Mouse (Mus musculus) kidney, postnatal 0 days (tissue): ENCODE measurements at regions not wholly inside any gene's neighbourhood (a gene's known extent, or its start where the extent isn't known, plus 50 kb on each side); places are given as distances from the start of the nearest gene placed in this dataset.
A peak's percentile ranks its signal among the peaks of the same experiment; 100 is the strongest.

Source experiments
- ATAC-seq: fragments of 200-750 bp; cut with Nextera tagmentation; replicated peaks from 2 replicates; pipeline ENCODE4 v1.8.0; 2017; ENCODE audit warnings: low read depth, moderate number of reproducible peaks, moderate TSS enrichment, moderate library complexity; ENCODE audit not compliant: low FRiP score
- DNase-seq: peaks from one replicate; pipeline ENCODE4 v3.0.0-alpha.2; 2016; ENCODE audit warnings: low spot score
- H3K27ac ChIP-seq: fragments of 300-500 bp; sonication (generic); 2 replicates; pipeline ENCODE4 v1.5.1; 2014; ENCODE audit warnings: mild to moderate bottlenecking
- H3K27me3 ChIP-seq: fragments of 300-500 bp; sonication (generic); 2 replicates; pipeline ENCODE4 v1.6.1; 2014; ENCODE audit warnings: low read length, mixed read lengths; ENCODE audit not compliant: insufficient read depth
- H3K36me3 ChIP-seq: fragments of 300-500 bp; sonication (generic); 2 replicates; pipeline ENCODE4 v1.6.1; 2014; ENCODE audit warnings: low read length, mixed read lengths; ENCODE audit not compliant: insufficient read depth
- H3K4me1 ChIP-seq: fragments of 300-500 bp; sonication (generic); replicated peaks from 2 replicates; pipeline ENCODE4 v1.6.1; 2014; ENCODE audit warnings: antibody characterized with exemption, low read length, mixed read lengths; ENCODE audit not compliant: insufficient read depth
- H3K4me2 ChIP-seq: fragments of 300-500 bp; sonication (generic); 2 replicates; pipeline ENCODE4 v1.6.1; 2014; ENCODE audit warnings: mild to moderate bottlenecking, low read length, moderate library complexity, mixed read lengths
- H3K4me3 ChIP-seq: fragments of 300-500 bp; sonication (generic); replicated peaks from 2 replicates; pipeline ENCODE4 v1.5.1; 2014; ENCODE audit warnings: low read depth, low read length
- H3K9ac ChIP-seq: fragments of 300-500 bp; sonication (generic); 2 replicates; pipeline ENCODE4 v1.6.1; 2014; ENCODE audit warnings: low read depth, low read length
- H3K9me3 ChIP-seq: fragments of 300-500 bp; sonication (generic); replicated peaks from 2 replicates; pipeline ENCODE4 v1.6.1; 2016; ENCODE audit warnings: low read length, inconsistent platforms, mixed read lengths
- CTCF ChIP-seq: IDR thresholded peaks from 2 replicates; pipeline ENCODE4 v1.5.1; 2016; ENCODE audit warnings: antibody characterized with exemption, low read depth, mild to moderate bottlenecking, moderate library complexity
- WGBS: fragments of 180-500 bp; shearing (Covaris S2); extraction: QIAGEN DNeasy Blood & Tissue Kit; methylation state at CpG from one replicate; pipeline ENCODE4 v1.1.7; 2014; 5-methylcytosine and 5-hydroxymethylcytosine counted together

GRCm38 (mm10) chr13:58480388-58480927, 77.3 kb upstream of the Hnrnpk start:
- Histone ChIP-seq H3K4me3 (no peak overlapping the region), H3K4me2 (no peak overlapping the region), H3K9ac (no peak overlapping the region), H3K9me3 (no peaks in the 10 kb centered on the region), H3K36me3 (no peaks in the 10 kb centered on the region), H3K27me3 (no peaks in the 10 kb centered on the region), H3K27ac (no peak overlapping the region), H3K4me1 (no peaks in the 10 kb centered on the region)
- 92% methylated on average over 8 of the region's 8 CpGs for WGBS
- DNase-seq (no peak), ATAC-seq (no peak)
- TF ChIP-seq CTCF = no peak

- H3K36me3 ChIP-seq = no peaks in the 10 kb centered on the region
- DNase-seq (peak; percentile 27), ATAC-seq (no peak)
- no peaks in the 10 kb centered on the region for H3K9me3 ChIP-seq
- WGBS = 62% methylated on average over 5 of the region's 5 CpGs
- H3K4me2 ChIP-seq = no peak overlapping the region
- no peaks in the 10 kb centered on the region for H3K4me1 ChIP-seq
- no peak overlapping the region for H3K4me3 ChIP-seq
- H3K27me3 ChIP-seq = no peaks in the 10 kb centered on the region
- no peak for TF ChIP-seq CTCF
- no peak overlapping the region for H3K27ac ChIP-seq
- no peak overlapping the region for H3K9ac ChIP-seq
Observed at GRCm38 (mm10) chr13:58478438-58478837, 75.3 kb upstream of the Hnrnpk start.

- Histone ChIP-seq H3K9ac (no peak overlapping the region), H3K27me3 (no peaks in the 10 kb centered on the region), H3K36me3 (no peaks in the 10 kb centered on the region), H3K9me3 (no peaks in the 10 kb centered on the region), H3K27ac (no peak overlapping the region), H3K4me2 (no peak overlapping the region), H3K4me3 (no peak overlapping the region), H3K4me1 (no peaks in the 10 kb centered on the region)
- ATAC-seq (no peak), DNase-seq (no peak)
- TF ChIP-seq CTCF = no peak
- whole genome bisulfite sequencing = 84% methylated on average over 6 of the region's 6 CpGs
Observed at GRCm38 (mm10) chr13:58477253-58477652, 74.1 kb upstream of the Hnrnpk start.

- ATAC-seq = no peak
- Histone ChIP-seq H3K9me3 (no peaks in the 10 kb centered on the region), H3K4me1 (no peaks in the 10 kb centered on the region), H3K4me3 (no peak overlapping the region), H3K36me3 (no peaks in the 10 kb centered on the region), H3K4me2 (no peak overlapping the region), H3K9ac (no peak overlapping the region), H3K27ac (no peak overlapping the region), H3K27me3 (peaks cover 4% of the 10 kb centered on the region; the same call in 1 of the 2 replicates)
- no peak for DNase-seq
- 51% methylated on average over 8 of the region's 9 CpGs for WGBS
- no peak for TF ChIP-seq CTCF
Observed at GRCm38 (mm10) chr13:58476033-58476830, 73.1 kb upstream of the Hnrnpk start.

GRCm38 (mm10) chr13:58475495-58475894, 72.4 kb upstream of the Hnrnpk start:
- H3K27ac ChIP-seq = no peak overlapping the region
- H3K4me3 ChIP-seq = no peak overlapping the region
- H3K27me3 ChIP-seq = peaks cover 4% of the 10 kb centered on the region; the same call in 1 of the 2 replicates
- TF ChIP-seq CTCF = no peak
- H3K9ac ChIP-seq = no peak overlapping the region
- no peak for DNase-seq
- no peak overlapping the region for H3K4me2 ChIP-seq
- no peaks in the 10 kb centered on the region for H3K4me1 ChIP-seq
- whole genome bisulfite sequencing = 51% methylated on average over 6 of the region's 6 CpGs
- H3K36me3 ChIP-seq = no peaks in the 10 kb centered on the region
- no peaks in the 10 kb centered on the region for H3K9me3 ChIP-seq
- ATAC-seq = no peak

- no peak for TF ChIP-seq CTCF
- Histone ChIP-seq H3K27ac (no peak overlapping the region), H3K4me2 (no peak overlapping the region), H3K36me3 (no peaks in the 10 kb centered on the region), H3K9ac (no peak overlapping the region), H3K4me1 (no peaks in the 10 kb centered on the region), H3K9me3 (no peaks in the 10 kb centered on the region), H3K4me3 (no peak overlapping the region), H3K27me3 (peaks cover 4% of the 10 kb centered on the region; the same call in 1 of the 2 replicates)
- 83% methylated on average over 14 of the region's 14 CpGs for WGBS
- DNase-seq = no peak
- no peak for ATAC-seq
Observed at GRCm38 (mm10) chr13:58472455-58472854, 69.3 kb upstream of the Hnrnpk start.
